Mouse (Mus musculus) common myeloid progenitor, adult 5-6 weeks (primary cell): Measurements from ENCODE around the gene Dock1. TPM values are rescaled to one million over a fixed set of nuclear protein-coding genes. Genes with fewer than 3 reads are reported as not detected.

Experiments
- ATAC-seq: replicated peaks from 2 replicates; pipeline ENCODE4 v1.8.0; 2016; ENCODE audit warnings: low read depth, mild to moderate bottlenecking, moderate TSS enrichment, inconsistent platforms; ENCODE audit not compliant: poor library complexity, severe bottlenecking
- total RNA-seq: library from RNA; stranded (forward); fragments of 200-1000, 187-1606 nt; gene quantifications from 2 replicates; pipeline ENCODE4 v1.2.3, GENCODE M21; 2017

The Dock1 gene
- total RNA-seq, 1 experiment from 2014 or later, result 9.2 TPM

DNA sequence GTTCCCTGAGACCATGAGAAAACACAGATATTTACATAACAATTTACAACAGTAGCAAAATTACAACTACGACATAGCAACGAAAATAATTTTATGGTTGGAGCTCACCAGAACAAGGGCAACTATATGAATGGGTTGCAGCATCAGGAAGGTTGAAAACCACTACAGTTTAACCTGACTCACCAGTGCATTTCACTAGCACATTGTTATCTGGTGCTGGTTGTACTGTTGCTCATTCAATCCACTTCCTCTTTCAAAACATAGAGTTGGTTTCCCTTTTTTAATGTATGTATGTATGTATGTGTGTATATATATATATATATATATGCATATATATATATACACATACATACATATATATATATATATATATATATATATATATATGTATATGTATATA, 138.0 kb downstream of the Dock1 start:
- peak; percentile 62 for ATAC-seq

DNA sequence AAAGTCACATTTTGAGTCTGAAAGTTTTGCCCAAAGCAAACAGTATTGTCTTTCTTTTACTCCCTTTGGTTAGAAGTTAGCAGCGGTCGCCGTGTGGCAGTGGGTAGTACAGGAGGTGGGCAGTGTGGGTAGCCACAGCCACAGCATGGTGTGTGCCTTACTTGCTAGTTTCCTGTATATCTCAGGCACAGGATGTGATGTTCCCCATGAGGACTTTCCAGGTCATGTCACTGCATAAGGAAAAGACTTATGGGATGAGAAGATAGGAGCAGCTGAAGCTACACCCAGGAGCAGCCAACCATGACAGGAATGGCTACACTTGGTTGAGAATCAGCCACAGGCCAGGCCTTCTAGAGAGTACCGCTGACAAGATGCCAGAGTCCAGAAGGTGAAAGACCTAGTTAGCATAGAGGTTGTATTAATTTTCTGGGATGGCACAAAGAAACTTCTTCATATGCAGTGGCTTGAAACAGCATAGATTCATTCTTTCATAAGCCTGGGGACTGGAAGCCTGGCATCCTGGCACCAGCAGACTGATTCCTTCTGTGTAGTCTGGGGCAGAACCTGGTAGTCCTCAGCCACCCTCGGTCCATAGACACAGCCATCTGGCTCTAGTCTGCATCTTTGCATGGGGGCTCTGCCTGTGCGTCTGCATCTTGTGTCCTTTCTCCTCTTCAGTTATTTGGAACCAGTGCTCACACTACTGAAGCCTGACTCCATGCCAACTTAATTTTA, 139.0 kb downstream of the Dock1 start:
- ATAC-seq, result 0 out of 2 replicates have a peak, but pooled peaks have one; percentile 15

DNA sequence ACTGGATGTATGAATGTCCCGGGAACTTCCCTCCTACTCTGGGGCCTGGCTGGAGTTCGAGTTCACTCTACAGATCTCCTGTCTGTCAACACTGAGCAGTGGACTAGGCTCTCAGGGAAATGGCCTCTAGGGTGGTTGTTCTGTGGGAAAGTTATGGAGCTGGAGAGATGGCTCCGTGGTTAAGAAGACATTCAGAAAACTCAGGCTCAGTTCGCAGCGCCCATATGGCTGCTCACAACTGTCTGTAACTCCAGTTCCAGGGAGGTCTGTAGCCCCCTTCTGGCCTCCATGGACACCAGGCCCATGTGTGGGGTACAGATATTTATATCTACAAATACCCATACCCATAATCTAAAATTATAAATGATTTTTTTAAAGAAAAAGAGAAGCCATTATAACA, 148.0 kb downstream of the Dock1 start:
- ATAC-seq, result no peak

DNA sequence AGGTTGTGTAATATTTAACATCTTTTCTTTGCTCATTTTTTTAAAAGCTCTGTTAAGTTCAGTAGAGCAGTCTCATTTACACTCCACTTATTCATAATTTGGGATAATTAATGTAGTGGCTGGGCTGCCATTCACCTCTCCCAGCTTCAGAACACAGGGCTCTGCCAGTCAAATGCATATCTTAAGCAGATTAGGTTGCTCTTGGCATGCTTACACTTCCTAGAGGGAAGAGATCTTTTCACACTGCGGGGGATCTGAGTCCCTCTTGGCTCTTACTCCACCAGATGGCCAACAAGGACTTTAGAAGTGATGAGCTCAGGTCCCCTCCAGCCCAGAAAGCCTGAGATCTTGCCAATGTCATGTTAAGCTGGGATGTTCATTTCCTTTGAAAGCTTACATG, 150.8 kb downstream of the Dock1 start:
- ATAC-seq, result no peak

GRCm38 (mm10) chr7:134822006-134822405, 151.6 kb downstream of the Dock1 start:
- ATAC-seq, result no peak

- ATAC-seq, result no peak
These were observed 153.4 kb downstream of the Dock1 start for GRCm38 (mm10) chr7:134823891-134824290.

DNA sequence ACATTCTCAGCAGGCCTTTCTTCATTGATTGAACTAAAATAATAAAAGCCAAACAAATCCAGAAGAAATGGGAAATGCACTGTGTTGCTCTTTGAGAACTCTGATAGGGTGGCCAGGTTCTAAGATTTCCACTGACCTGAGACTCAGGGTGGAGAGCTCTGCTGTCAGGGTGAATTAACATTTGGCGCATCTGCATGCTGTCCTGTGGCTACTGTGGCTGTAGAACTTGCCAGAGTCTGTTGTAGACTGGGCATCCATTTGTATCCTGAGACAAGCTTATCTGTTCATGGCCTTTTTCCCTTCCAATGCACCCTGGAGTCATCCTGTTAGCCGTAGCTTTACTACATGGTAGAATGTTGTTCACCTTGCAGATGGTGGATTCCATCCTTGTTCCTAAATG, 169.6 kb downstream of the Dock1 start:
- no peak for ATAC-seq

DNA sequence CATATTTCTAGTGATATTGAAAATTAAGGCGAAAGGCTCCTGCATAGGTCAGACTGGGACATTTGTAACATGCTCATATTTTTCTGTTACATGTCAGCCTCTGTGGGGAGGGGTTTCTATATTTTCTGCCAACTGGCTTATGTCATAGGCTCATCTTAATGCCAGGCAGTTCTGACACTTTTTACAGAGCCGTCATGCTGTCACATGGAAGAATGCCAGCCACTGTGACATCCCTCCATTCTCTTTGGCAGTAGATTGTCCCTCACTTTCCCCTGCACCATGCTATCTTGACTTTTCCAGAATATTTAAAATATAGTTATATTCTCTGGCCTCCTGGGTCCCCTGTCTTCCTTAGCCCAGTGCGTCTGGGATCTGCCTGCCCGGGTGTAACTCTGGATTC, 172.3 kb downstream of the Dock1 start:
- ATAC-seq, result no peak

- ATAC-seq, result no peak
These were observed 191.5 kb downstream of the Dock1 start for GRCm38 (mm10) chr7:134862000-134862399.

DNA sequence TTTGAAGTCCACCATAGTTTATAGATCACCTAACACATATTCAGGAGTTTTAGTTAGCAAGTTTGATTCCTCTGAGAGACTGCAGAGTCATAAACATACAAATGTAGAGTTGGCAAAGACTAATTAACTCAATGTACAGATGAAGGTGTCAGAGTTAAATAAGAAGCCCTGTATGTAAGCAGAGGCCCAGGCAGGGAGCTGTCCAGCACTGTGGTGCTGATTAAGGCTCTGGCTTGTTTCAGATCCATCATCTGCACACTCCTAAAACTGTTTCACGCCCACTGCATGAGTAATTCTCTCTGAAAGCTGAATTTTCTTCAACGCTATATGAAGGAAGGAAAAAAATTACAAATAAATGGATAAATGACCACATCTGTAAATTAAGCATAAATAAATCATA, 193.7 kb downstream of the Dock1 start:
- peak; percentile 90 for ATAC-seq

DNA sequence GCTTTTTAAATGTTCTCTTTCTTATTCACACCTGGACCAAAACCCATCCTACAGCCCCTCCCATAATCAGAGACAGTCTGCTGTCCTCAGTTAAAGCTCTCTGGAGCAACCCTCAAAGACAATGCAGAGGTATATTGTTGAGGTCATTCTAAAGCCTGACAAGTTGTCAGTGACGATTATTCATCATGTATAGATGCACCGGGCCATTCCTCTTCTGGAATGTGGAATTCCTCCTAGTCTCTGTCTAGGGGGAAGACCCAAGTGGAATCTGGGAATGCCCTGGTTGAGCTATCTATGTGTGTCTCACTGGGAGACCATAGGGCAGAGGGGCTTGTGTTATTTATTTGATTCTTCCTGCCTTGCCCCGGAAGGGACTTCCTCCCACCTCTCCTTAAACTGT, 202.1 kb downstream of the Dock1 start:
- no peak for ATAC-seq

GRCm38 (mm10) chr7:134872981-134873380, 202.5 kb downstream of the Dock1 start:
- no peak for ATAC-seq

GRCm38 (mm10) chr7:134878985-134879384, 208.5 kb downstream of the Dock1 start:
- no peak for ATAC-seq

DNA sequence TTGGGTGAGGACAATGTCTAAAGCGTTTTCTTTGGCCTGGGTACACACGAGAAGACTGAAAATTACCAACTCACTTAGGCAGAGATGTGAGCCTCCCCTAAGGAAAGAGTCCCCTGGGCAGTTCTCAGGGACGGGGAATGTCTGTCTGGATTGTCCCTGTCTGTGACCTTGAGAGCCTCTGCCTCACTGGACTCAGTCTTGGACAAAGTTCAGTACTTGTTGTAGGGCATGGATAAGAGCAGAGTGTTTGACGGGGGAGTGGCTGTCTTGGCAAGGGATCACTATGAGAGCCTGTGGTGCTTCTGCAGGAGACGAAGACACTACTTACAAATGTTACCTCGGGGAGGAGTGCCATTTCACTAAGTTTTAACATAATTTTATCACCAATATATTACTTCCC, 210.0 kb downstream of the Dock1 start:
- no peak for ATAC-seq

DNA sequence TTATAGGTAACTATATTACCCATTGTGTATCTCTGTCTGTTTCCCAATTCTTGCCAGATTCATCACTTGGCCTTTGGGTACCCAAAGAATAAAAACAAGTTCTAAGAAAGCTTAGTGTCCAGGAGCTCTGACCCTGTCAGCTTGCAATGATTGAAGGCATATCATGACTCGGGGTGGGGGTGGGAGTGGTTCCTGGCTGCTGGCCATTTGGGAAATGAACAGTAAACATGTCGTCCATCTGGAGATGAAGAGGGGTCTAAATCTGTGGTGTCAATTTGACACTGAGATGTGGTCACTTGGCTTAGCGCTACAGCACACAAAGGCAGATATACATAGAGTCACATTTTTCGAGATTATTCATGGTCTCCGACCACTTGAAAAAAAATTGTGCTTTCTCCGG, 213.1 kb downstream of the Dock1 start:
- ATAC-seq, result no peak

GRCm38 (mm10) chr7:134892449-134892871, 222.0 kb downstream of the Dock1 start:
- ATAC-seq, result no peak

GRCm38 (mm10) chr7:134892972-134893371, 222.5 kb downstream of the Dock1 start:
- 0 out of 2 replicates have a peak, but pooled peaks have one; percentile 39 for ATAC-seq

DNA sequence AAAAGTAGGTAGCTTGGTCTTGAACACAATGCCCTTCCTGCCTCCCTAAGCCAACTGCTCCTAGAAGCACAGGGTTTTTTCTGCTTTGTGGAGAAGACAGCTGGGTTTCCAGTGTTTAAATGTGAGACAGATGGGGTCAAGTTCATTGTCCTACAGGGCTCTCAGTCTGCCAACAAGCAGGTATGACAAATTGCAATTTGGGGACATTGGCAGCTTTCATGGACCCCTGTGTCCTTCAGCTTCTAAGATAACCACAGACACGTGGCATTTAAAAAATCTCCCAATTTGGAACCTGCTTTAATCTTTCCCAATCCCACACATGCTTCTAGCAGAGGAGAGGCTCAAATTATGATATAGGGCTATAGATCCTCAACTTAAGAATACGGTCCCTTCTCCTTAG, 224.2 kb downstream of the Dock1 start:
- ATAC-seq, result no peak

DNA sequence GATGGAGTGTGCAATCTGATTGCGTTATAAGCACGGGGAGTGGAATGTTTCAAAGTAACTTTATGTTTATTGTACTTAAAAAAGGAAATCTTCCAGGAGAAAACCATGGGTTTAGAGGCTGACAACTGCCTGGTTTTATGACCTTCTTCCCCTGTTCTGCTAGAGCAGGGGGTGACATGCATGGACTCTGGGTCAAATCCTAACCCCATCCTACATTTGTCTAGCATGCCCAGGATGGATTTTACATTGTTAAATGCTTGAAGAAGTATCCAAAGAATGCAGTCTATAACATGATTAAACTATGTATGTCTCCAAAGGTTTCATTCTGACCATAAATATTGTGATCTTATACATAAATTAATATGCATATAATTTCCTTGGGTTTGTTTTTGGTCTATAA, 229.0 kb downstream of the Dock1 start:
- no peak for ATAC-seq

GRCm38 (mm10) chr7:134901992-134902391, 231.5 kb downstream of the Dock1 start:
- ATAC-seq, result no peak

DNA sequence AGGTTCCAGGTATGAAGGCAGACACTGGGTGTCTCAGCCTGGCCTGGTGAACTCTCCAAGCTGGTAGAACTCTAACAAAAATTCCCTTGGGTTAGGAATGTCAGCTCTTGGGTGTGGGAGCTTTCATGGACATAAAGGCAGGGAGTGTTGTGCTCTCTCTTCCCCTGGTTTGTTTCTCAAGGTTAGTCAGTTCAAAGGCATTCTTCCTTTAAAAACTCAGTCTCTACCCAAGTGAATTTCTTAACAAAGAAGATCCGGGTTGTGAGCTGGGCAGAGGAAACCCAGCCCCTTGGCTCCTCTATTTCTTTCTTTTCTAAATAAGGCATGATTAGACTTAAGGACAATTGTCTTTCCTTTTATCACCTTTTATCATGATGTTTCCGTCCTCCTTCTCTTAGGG, 261.4 kb downstream of the Dock1 start:
- ATAC-seq, result no peak

GRCm38 (mm10) chr7:134937471-134937926, 267.0 kb downstream of the Dock1 start:
- no peak for ATAC-seq
